Mouse (Mus musculus): ENCODE results near the gene Cpsf6. TPM values are rescaled to one million over a fixed set of nuclear protein-coding genes. Genes with fewer than 3 reads are reported as not detected.

The Cpsf6 gene
- polyA plus RNA-seq, 1 experiment from 2014 or later = 135 TPM

GRCm38 (mm10) chr10:117341029-117341428 lies 38.8 kb downstream of the Cpsf6 start:
- Histone ChIP-seq H3K9me3 (ENCODE audit: control insufficient read depth, low read length) (no peaks in the 10 kb centered on the region), H3K4me2 (no peak overlapping the region), H3K4me3 (ENCODE audit: low read depth, low read length) (no peak overlapping the region), H3K36me3 (ENCODE audit: control insufficient read depth, insufficient read depth, low read length) (no peaks in the 10 kb centered on the region), H3K27me3 (replicated peaks; ENCODE audit: control insufficient read depth, insufficient read depth, low read length) (no peaks in the 10 kb centered on the region), H3K4me1 (replicated peaks; ENCODE audit: control insufficient read depth, insufficient read depth, low read length) (no peaks in the 10 kb centered on the region), H3K27ac (ENCODE audit: low read depth, low read length) (no peak overlapping the region), H3K9ac (ENCODE audit: low read depth, low read length) (no peak overlapping the region)
- DNase-seq (ENCODE audit: low spot score) = no peak
- WGBS = 90% methylated on average over 4 of the region's 4 CpGs
- no peak for ATAC-seq (replicated peaks; ENCODE audit: low FRiP score)

- Histone ChIP-seq H3K4me2 (no peak overlapping the region), H3K4me1 (replicated peaks; ENCODE audit: control insufficient read depth, insufficient read depth, low read length) (no peaks in the 10 kb centered on the region; the same call in 1 of the 2 replicates), H3K4me3 (ENCODE audit: low read depth, low read length) (no peak overlapping the region), H3K9ac (ENCODE audit: low read depth, low read length) (no peak overlapping the region), H3K9me3 (ENCODE audit: control insufficient read depth, low read length) (no peaks in the 10 kb centered on the region), H3K36me3 (ENCODE audit: control insufficient read depth, insufficient read depth, low read length) (no peaks in the 10 kb centered on the region), H3K27me3 (replicated peaks; ENCODE audit: control insufficient read depth, insufficient read depth, low read length) (no peaks in the 10 kb centered on the region), H3K27ac (ENCODE audit: low read depth, low read length) (no peak overlapping the region)
- WGBS = 68% methylated on average over 7 of the region's 7 CpGs
- no peak for ATAC-seq (replicated peaks; ENCODE audit: low FRiP score)
- no peak for DNase-seq (ENCODE audit: low spot score)
These were observed 40.6 kb downstream of the Cpsf6 start for GRCm38 (mm10) chr10:117339241-117339640.

GRCm38 (mm10) chr10:117337946-117338345 lies 41.9 kb downstream of the Cpsf6 start:
- no peak for DNase-seq (ENCODE audit: low spot score)
- Histone ChIP-seq H3K9ac (ENCODE audit: low read depth, low read length) (no peak overlapping the region), H3K4me2 (no peak overlapping the region), H3K4me3 (ENCODE audit: low read depth, low read length) (no peak overlapping the region), H3K9me3 (ENCODE audit: control insufficient read depth, low read length) (no peaks in the 10 kb centered on the region), H3K4me1 (replicated peaks; ENCODE audit: control insufficient read depth, insufficient read depth, low read length) (no peaks in the 10 kb centered on the region; the same call in 1 of the 2 replicates), H3K36me3 (ENCODE audit: control insufficient read depth, insufficient read depth, low read length) (no peaks in the 10 kb centered on the region), H3K27me3 (replicated peaks; ENCODE audit: control insufficient read depth, insufficient read depth, low read length) (no peaks in the 10 kb centered on the region), H3K27ac (ENCODE audit: low read depth, low read length) (no peak overlapping the region)
- ATAC-seq (replicated peaks; ENCODE audit: low FRiP score) = no peak

- H3K36me3 ChIP-seq (ENCODE audit: control insufficient read depth, insufficient read depth, low read length) = no peaks in the 10 kb centered on the region
- H3K4me2 ChIP-seq = no peak overlapping the region
- H3K4me1 ChIP-seq (replicated peaks; ENCODE audit: control insufficient read depth, insufficient read depth, low read length) = no peaks in the 10 kb centered on the region; the same call in 1 of the 2 replicates
- ATAC-seq (replicated peaks; ENCODE audit: low FRiP score) (0 out of 2 replicates have a peak, but pooled peaks have one; percentile 24), DNase-seq (ENCODE audit: low spot score) (no peak)
- H3K9ac ChIP-seq (ENCODE audit: low read depth, low read length) = no peak overlapping the region
- no peak overlapping the region for H3K4me3 ChIP-seq (ENCODE audit: low read depth, low read length)
- no peaks in the 10 kb centered on the region for H3K27me3 ChIP-seq (replicated peaks; ENCODE audit: control insufficient read depth, insufficient read depth, low read length)
- 42% methylated on average over 4 of the region's 4 CpGs for WGBS
- H3K27ac ChIP-seq (ENCODE audit: low read depth, low read length) = no peak overlapping the region
- no peaks in the 10 kb centered on the region for H3K9me3 ChIP-seq (ENCODE audit: control insufficient read depth, low read length)
These were observed 44.2 kb downstream of the Cpsf6 start for GRCm38 (mm10) chr10:117335649-117336048.

- H3K4me3 ChIP-seq (ENCODE audit: low read depth, low read length) = no peak overlapping the region
- DNase-seq (ENCODE audit: low spot score) = no peak
- H3K9me3 ChIP-seq (ENCODE audit: control insufficient read depth, low read length) = no peaks in the 10 kb centered on the region
- no peak; the same call in 1 of the 2 replicates for ATAC-seq (replicated peaks; ENCODE audit: low FRiP score)
- H3K4me2 ChIP-seq = no peak overlapping the region
- no peaks in the 10 kb centered on the region for H3K27me3 ChIP-seq (replicated peaks; ENCODE audit: control insufficient read depth, insufficient read depth, low read length)
- WGBS = 64% methylated on average over 5 of the region's 5 CpGs
- no peak overlapping the region for H3K9ac ChIP-seq (ENCODE audit: low read depth, low read length)
- H3K27ac ChIP-seq (ENCODE audit: low read depth, low read length) = no peak overlapping the region
- no peaks in the 10 kb centered on the region; the same call in 1 of the 2 replicates for H3K4me1 ChIP-seq (replicated peaks; ENCODE audit: control insufficient read depth, insufficient read depth, low read length)
- no peaks in the 10 kb centered on the region for H3K36me3 ChIP-seq (ENCODE audit: control insufficient read depth, insufficient read depth, low read length)
These were observed 49.3 kb downstream of the Cpsf6 start for GRCm38 (mm10) chr10:117330521-117330920.

GRCm38 (mm10) chr10:117323782-117324181 lies 56.0 kb downstream of the Cpsf6 start:
- Histone ChIP-seq H3K4me1 (replicated peaks; ENCODE audit: control insufficient read depth, insufficient read depth, low read length) (no peaks in the 10 kb centered on the region), H3K36me3 (ENCODE audit: control insufficient read depth, insufficient read depth, low read length) (no peaks in the 10 kb centered on the region), H3K27me3 (replicated peaks; ENCODE audit: control insufficient read depth, insufficient read depth, low read length) (no peaks in the 10 kb centered on the region), H3K9me3 (ENCODE audit: control insufficient read depth, low read length) (no peaks in the 10 kb centered on the region), H3K4me3 (ENCODE audit: low read depth, low read length) (no peak overlapping the region), H3K9ac (ENCODE audit: low read depth, low read length) (no peak overlapping the region), H3K4me2 (no peak overlapping the region), H3K27ac (ENCODE audit: low read depth, low read length) (no peak overlapping the region)
- DNase-seq (ENCODE audit: low spot score) (no peak), ATAC-seq (replicated peaks; ENCODE audit: low FRiP score) (no peak)
- 77% methylated on average over 7 of the region's 7 CpGs for WGBS

GRCm38 (mm10) chr10:117322630-117323029 lies 57.2 kb downstream of the Cpsf6 start:
- no peaks in the 10 kb centered on the region for H3K27me3 ChIP-seq (replicated peaks; ENCODE audit: control insufficient read depth, insufficient read depth, low read length)
- ATAC-seq (replicated peaks; ENCODE audit: low FRiP score) = no peak
- no peak overlapping the region for H3K4me2 ChIP-seq
- DNase-seq (ENCODE audit: low spot score) = no peak
- 85% methylated on average over 5 of the region's 5 CpGs for WGBS
- no peaks in the 10 kb centered on the region for H3K4me1 ChIP-seq (replicated peaks; ENCODE audit: control insufficient read depth, insufficient read depth, low read length)
- H3K9me3 ChIP-seq (ENCODE audit: control insufficient read depth, low read length) = no peaks in the 10 kb centered on the region
- H3K4me3 ChIP-seq (ENCODE audit: low read depth, low read length) = no peak overlapping the region
- H3K36me3 ChIP-seq (ENCODE audit: control insufficient read depth, insufficient read depth, low read length) = no peaks in the 10 kb centered on the region
- H3K27ac ChIP-seq (ENCODE audit: low read depth, low read length) = no peak overlapping the region
- H3K9ac ChIP-seq (ENCODE audit: low read depth, low read length) = no peak overlapping the region

- no peak for ATAC-seq (replicated peaks; ENCODE audit: low FRiP score)
These were observed 59.2 kb downstream of the Cpsf6 start for GRCm38 (mm10) chr10:117320571-117320981.

GRCm38 (mm10) chr10:117316391-117316790 lies 63.4 kb downstream of the Cpsf6 start:
- Histone ChIP-seq H3K4me2 (no peak overlapping the region), H3K4me3 (ENCODE audit: low read depth, low read length) (no peak overlapping the region), H3K27me3 (replicated peaks; ENCODE audit: control insufficient read depth, insufficient read depth, low read length) (no peaks in the 10 kb centered on the region), H3K9ac (ENCODE audit: low read depth, low read length) (no peak overlapping the region), H3K4me1 (replicated peaks; ENCODE audit: control insufficient read depth, insufficient read depth, low read length) (no peaks in the 10 kb centered on the region), H3K36me3 (ENCODE audit: control insufficient read depth, insufficient read depth, low read length) (no peaks in the 10 kb centered on the region), H3K9me3 (ENCODE audit: control insufficient read depth, low read length) (no peaks in the 10 kb centered on the region), H3K27ac (ENCODE audit: low read depth, low read length) (no peak overlapping the region)
- no peak for ATAC-seq (replicated peaks; ENCODE audit: low FRiP score)
- DNase-seq (ENCODE audit: low spot score) = no peak
- WGBS = 84% methylated on average over 11 of the region's 11 CpGs

More at GRCm38 (mm10) chr10:117320571-117320981, 59.2 kb downstream of the Cpsf6 start:
- Histone ChIP-seq H3K27ac (ENCODE audit: low read depth, low read length) (no peak overlapping the region), H3K36me3 (ENCODE audit: control insufficient read depth, insufficient read depth, low read length) (no peaks in the 10 kb centered on the region), H3K9me3 (ENCODE audit: control insufficient read depth, low read length) (no peaks in the 10 kb centered on the region), H3K9ac (ENCODE audit: low read depth, low read length) (no peak overlapping the region), H3K27me3 (replicated peaks; ENCODE audit: control insufficient read depth, insufficient read depth, low read length) (no peaks in the 10 kb centered on the region), H3K4me3 (ENCODE audit: low read depth, low read length) (no peak overlapping the region), H3K4me2 (no peak overlapping the region), H3K4me1 (replicated peaks; ENCODE audit: control insufficient read depth, insufficient read depth, low read length) (no peaks in the 10 kb centered on the region)
- 81% methylated on average over 3 of the region's 3 CpGs for WGBS
- DNase-seq (ENCODE audit: low spot score) = no peak

Measured in liver, embryonic 11.5 days (tissue).